ENCODE assay signal across 29 mouse cellular contexts in genomic region chr2:157176248-157176647, GRCm38 (mm10).
"Had no signal": no experiment of that assay in that cellular context is flagged by ENCODE, and none has a peak within 500 bp of the region (broad histone marks: within the 10 kb centered on the region; RNA-seq: fewer than 3 reads in every experiment).

No protein-coding gene starts in this region.

- ATAC-seq: liver, embryonic 12.5 days; liver, postnatal 0 days; lung, postnatal 0 days; midbrain, embryonic 13.5 days; midbrain, embryonic 15.5 days; midbrain, embryonic 16.5 days had no signal

- H3K9me3 ChIP-seq: limb, embryonic 10.5 days; limb, embryonic 12.5 days; limb, embryonic 13.5 days; limb, embryonic 15.5 days; liver, embryonic 12.5 days; liver, embryonic 13.5 days; liver, embryonic 15.5 days; lung, embryonic 15.5 days; megakaryocyte, embryonic 14.5 days; midbrain, embryonic 10.5 days; midbrain, embryonic 12.5 days; midbrain, embryonic 13.5 days; midbrain, embryonic 15.5 days had no signal

- H3K9ac ChIP-seq: limb, embryonic 12.5 days; limb, embryonic 13.5 days; limb, embryonic 15.5 days; liver, embryonic 12.5 days; liver, embryonic 13.5 days; liver, embryonic 14.5 days; liver, embryonic 15.5 days; liver, postnatal 0 days; lung, embryonic 14.5 days; lung, embryonic 15.5 days; midbrain, embryonic 12.5 days; midbrain, embryonic 13.5 days; midbrain, embryonic 15.5 days had no signal

- H3K27ac ChIP-seq: limb, embryonic 10.5 days; limb, embryonic 12.5 days; limb, embryonic 13.5 days; limb, embryonic 15.5 days; liver, embryonic 12.5 days; liver, embryonic 13.5 days; liver, embryonic 14.5 days; liver, embryonic 15.5 days; lung, embryonic 15.5 days; macrophage; midbrain, embryonic 10.5 days; midbrain, embryonic 12.5 days; midbrain, embryonic 13.5 days; midbrain, embryonic 15.5 days had no signal

- H3K4me1 ChIP-seq: limb, embryonic 10.5 days; limb, embryonic 12.5 days; limb, embryonic 13.5 days; limb, embryonic 15.5 days; lung, embryonic 15.5 days; midbrain, embryonic 12.5 days; midbrain, embryonic 13.5 days; midbrain, embryonic 15.5 days had no signal

- H3K27me3 ChIP-seq: limb, embryonic 12.5 days; limb, embryonic 13.5 days; limb, embryonic 15.5 days; liver, embryonic 12.5 days; liver, embryonic 13.5 days; liver, embryonic 15.5 days; lung, embryonic 15.5 days; megakaryocyte, embryonic 14.5 days; midbrain, embryonic 12.5 days; midbrain, embryonic 13.5 days; midbrain, embryonic 15.5 days had no signal

- H3K4me3 ChIP-seq: limb, embryonic 10.5 days; limb, embryonic 12.5 days; limb, embryonic 13.5 days; limb, embryonic 15.5 days; liver, embryonic 12.5 days; liver, embryonic 13.5 days; liver, embryonic 15.5 days; lung, embryonic 15.5 days; megakaryocyte, embryonic 14.5 days; midbrain, embryonic 10.5 days; midbrain, embryonic 12.5 days; midbrain, embryonic 13.5 days; midbrain, embryonic 15.5 days; myocyte had no signal

- DNase-seq: left cerebral cortex, postnatal 4 days; liver; liver, embryonic 13.5 days; liver, postnatal 0 days; lung, adult 18-20 months; lung, adult 2 months; lung, embryonic 14.5 days; lung, postnatal 10 days; lung, postnatal 14 days; lung, postnatal 36 days; lung, postnatal 4 days; midbrain, embryonic 14.5 days had no signal
